Mouse (Mus musculus) kidney, postnatal 0 days (tissue): ENCODE results near the gene Krt2. TPM values are rescaled to one million over a fixed set of nuclear protein-coding genes. Genes with fewer than 3 reads are reported as not detected.

ENCODE experiments used
- ATAC-seq: fragments of 200-750 bp; cut with Nextera tagmentation; replicated peaks from 2 replicates; pipeline ENCODE4 v1.8.0; 2017; ENCODE audit warnings: low read depth, moderate number of reproducible peaks, moderate TSS enrichment, moderate library complexity; ENCODE audit not compliant: low FRiP score
- DNase-seq: peaks from one replicate; pipeline ENCODE4 v3.0.0-alpha.2; 2016; ENCODE audit warnings: low spot score
- H3K27ac ChIP-seq: fragments of 300-500 bp; sonication (generic); 2 replicates; pipeline ENCODE4 v1.5.1; 2014; ENCODE audit warnings: mild to moderate bottlenecking
- H3K27me3 ChIP-seq: fragments of 300-500 bp; sonication (generic); 2 replicates; pipeline ENCODE4 v1.6.1; 2014; ENCODE audit warnings: low read length, mixed read lengths; ENCODE audit not compliant: insufficient read depth
- H3K36me3 ChIP-seq: fragments of 300-500 bp; sonication (generic); 2 replicates; pipeline ENCODE4 v1.6.1; 2014; ENCODE audit warnings: low read length, mixed read lengths; ENCODE audit not compliant: insufficient read depth
- H3K4me1 ChIP-seq: fragments of 300-500 bp; sonication (generic); replicated peaks from 2 replicates; pipeline ENCODE4 v1.6.1; 2014; ENCODE audit warnings: antibody characterized with exemption, low read length, mixed read lengths; ENCODE audit not compliant: insufficient read depth
- H3K4me2 ChIP-seq: fragments of 300-500 bp; sonication (generic); 2 replicates; pipeline ENCODE4 v1.6.1; 2014; ENCODE audit warnings: mild to moderate bottlenecking, low read length, moderate library complexity, mixed read lengths
- H3K4me3 ChIP-seq: fragments of 300-500 bp; sonication (generic); replicated peaks from 2 replicates; pipeline ENCODE4 v1.5.1; 2014; ENCODE audit warnings: low read depth, low read length
- H3K9ac ChIP-seq: fragments of 300-500 bp; sonication (generic); 2 replicates; pipeline ENCODE4 v1.6.1; 2014; ENCODE audit warnings: low read depth, low read length
- H3K9me3 ChIP-seq: fragments of 300-500 bp; sonication (generic); replicated peaks from 2 replicates; pipeline ENCODE4 v1.6.1; 2016; ENCODE audit warnings: low read length, inconsistent platforms, mixed read lengths
- CTCF ChIP-seq: IDR thresholded peaks from 2 replicates; pipeline ENCODE4 v1.5.1; 2016; ENCODE audit warnings: antibody characterized with exemption, low read depth, mild to moderate bottlenecking, moderate library complexity
- WGBS: fragments of 180-500 bp; shearing (Covaris S2); extraction: QIAGEN DNeasy Blood & Tissue Kit; methylation state at CpG from one replicate; pipeline ENCODE4 v1.1.7; 2014; 5-methylcytosine and 5-hydroxymethylcytosine counted together
- polyA plus RNA-seq: library from polyadenylated mRNA; unstranded; fragments of >200 nt; fragmentation: Nextera tagmentation; extraction: Ambion mirVana; gene quantifications from 2 replicates; pipeline ENCODE4 v1.2.1, GENCODE M21; 2015

Krt2 gene
- polyA plus RNA-seq, 1 experiment from 2014 or later, result not detected

DNA sequence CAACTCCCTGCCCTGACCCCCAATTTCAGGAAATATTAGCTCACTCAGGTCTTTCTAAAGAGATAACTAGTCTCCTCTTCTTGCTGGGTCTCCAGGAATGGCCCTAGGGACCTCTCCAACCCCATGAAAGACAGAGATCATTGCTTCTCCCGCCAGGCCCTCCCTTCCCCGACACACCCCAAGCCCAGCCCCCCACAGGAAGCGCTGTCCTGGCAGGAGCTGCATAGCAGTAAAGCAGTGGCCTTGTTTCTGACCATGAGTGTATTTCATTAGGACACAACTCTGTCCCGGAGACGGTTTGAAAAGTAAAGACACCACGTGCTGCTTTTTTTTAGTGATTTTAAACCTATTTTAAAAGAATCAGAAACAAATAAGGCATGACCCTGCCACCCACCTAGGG lies 15.2 kb upstream of the Krt2 start:
- WGBS, result 19% methylated on average over 6 of the region's 6 CpGs
- no peak overlapping the region for H3K27ac ChIP-seq
- ATAC-seq, result no peak
- TF ChIP-seq CTCF, result no peak
- no peaks in the 10 kb centered on the region for H3K27me3 ChIP-seq
- no peak overlapping the region for H3K9ac ChIP-seq
- no peaks in the 10 kb centered on the region for H3K9me3 ChIP-seq
- no peaks in the 10 kb centered on the region for H3K4me1 ChIP-seq
- no peak for DNase-seq
- no peak overlapping the region for H3K4me2 ChIP-seq
- H3K36me3 ChIP-seq, result no peaks in the 10 kb centered on the region
- no peak overlapping the region for H3K4me3 ChIP-seq

DNA sequence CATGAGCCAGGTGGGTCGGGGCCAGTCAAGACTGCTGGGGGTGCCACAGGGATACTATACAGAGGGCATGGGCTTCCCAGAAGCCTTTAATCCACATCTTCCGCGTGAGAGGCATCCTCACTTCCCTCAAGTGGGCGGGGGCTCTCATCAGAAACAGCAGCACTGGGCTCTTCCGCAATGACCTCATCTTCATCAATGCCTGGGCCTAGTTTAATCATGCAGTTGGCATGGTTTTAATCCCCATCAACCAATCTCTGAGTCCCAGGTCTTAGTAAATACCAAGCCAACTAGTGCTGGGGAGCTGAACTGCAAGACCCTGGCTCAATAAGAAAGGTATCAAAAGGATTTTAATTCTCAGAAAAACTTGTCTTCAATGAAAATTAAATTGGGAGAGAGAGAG lies 11.5 kb upstream of the Krt2 start:
- no peaks in the 10 kb centered on the region for H3K9me3 ChIP-seq
- ATAC-seq (no peak), DNase-seq (no peak)
- no peaks in the 10 kb centered on the region for H3K36me3 ChIP-seq
- H3K9ac ChIP-seq, result no peak overlapping the region
- H3K27me3 ChIP-seq, result no peaks in the 10 kb centered on the region
- no peak overlapping the region for H3K4me2 ChIP-seq
- H3K27ac ChIP-seq, result no peak overlapping the region
- WGBS, result 66% methylated on average over 5 of the region's 5 CpGs
- TF ChIP-seq CTCF, result no peak
- H3K4me3 ChIP-seq, result no peak overlapping the region
- no peaks in the 10 kb centered on the region for H3K4me1 ChIP-seq

DNA sequence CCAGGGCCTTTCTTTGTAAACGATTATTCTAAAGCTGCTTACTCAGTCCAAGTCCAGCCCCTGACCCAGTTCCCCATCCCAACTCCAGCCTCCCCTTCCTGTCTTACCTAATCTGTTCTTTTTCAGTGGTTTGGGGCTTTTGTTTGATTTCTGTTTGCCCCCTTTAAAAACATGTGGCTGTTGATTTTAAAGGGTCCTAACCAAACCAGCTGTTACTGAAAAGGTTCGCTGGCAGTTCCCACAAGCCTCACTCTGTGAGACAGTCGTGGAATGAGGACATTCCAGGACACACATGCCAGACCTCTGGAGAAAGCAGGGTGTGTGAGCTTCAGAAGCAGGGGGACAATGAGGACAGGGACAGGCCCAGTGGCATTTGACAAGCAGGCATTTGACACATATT lies 3.8 kb upstream of the Krt2 start:
- DNase-seq (no peak), ATAC-seq (no peak)
- Histone ChIP-seq H3K9ac (no peak overlapping the region), H3K4me2 (no peak overlapping the region), H3K27ac (no peak overlapping the region), H3K36me3 (no peaks in the 10 kb centered on the region), H3K4me1 (no peaks in the 10 kb centered on the region; the same call in 1 of the 2 replicates), H3K4me3 (no peak overlapping the region), H3K27me3 (no peaks in the 10 kb centered on the region), H3K9me3 (no peaks in the 10 kb centered on the region)
- WGBS, result 25% methylated on average over 3 of the region's 3 CpGs
- TF ChIP-seq CTCF, result no peak

DNA sequence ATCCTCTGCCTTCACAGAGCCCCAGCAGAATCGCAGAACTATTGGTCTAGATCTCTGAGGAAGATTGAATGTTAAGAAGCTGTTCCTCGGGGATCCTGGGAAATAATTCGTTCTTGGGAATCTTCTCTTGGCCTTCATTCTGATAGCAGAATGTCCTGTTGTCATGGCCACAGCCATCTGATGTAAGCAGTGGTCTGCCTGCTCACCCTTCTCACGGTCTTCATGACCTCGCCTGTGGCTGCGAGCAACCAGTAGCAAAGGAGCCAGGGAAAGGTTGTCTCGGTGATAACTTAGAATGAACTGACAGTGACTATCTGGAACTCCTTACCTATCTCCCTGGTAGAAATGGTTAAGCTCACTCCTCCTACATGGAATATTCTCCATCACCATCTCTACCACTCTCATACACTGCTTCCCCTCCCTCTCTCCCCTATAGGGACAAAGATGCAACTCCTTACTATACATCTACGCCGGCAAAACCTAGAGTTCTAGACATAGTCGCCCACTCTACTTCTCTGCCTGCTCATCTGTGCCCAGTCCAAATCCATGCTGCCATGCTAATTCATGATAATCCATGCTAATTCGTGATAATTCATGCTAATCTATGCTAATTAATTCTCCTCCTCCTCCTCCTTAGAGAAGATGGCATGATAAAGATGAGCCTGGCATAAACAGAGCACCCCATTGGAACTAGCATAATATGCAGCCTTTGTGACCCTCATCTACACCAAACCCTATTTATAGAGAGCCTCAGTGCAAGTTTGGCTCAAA lies 14.7 kb downstream of the Krt2 start:
- WGBS, result 78% methylated on average over 11 of the region's 11 CpGs
- no peak for ATAC-seq

DNA sequence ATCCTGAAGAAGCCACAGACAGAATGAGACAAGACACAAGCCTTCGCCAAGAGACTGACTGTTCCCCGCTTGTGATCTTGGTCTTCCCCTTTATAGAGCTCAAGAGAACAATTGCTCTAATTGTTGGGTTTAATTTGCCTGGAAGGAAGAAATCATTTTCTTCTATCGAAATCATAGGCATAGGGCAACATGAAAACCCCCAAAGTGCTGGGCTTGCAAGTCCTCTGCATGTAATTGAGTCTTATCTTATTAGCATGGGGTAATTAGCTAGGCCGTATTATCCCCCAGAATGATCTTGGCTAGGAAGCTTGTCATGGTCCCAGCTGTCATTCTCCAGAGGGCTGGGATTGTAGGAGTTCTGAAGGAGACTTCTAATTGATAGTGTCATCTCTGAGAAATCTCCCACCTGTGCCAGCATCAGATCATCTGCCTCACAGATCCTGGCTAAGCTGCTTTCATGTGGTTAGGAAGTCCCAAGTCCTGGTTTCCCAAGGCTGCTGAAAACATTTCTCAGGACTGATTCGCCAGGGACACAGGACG lies 15.6 kb downstream of the Krt2 start, which contains the start of gene Krt73:
Gene Krt73 (minus strand): TSS at position 51 of the 540 bp plus-strand sequence.
- WGBS, result 82% methylated on average over 6 of the region's 6 CpGs
- H3K9me3 ChIP-seq, result no peaks in the 10 kb centered on the region
- no peak within 1 kb of the TSS for H3K27ac ChIP-seq
- ATAC-seq (no peak), DNase-seq (no peak)
- H3K4me2 ChIP-seq, result no peak within 1 kb of the TSS
- H3K4me1 ChIP-seq, result no peaks in the 10 kb centered on the region
- H3K4me3 ChIP-seq, result no peak within 1 kb of the TSS
- no peaks in the 10 kb centered on the region for H3K36me3 ChIP-seq
- no peaks in the 10 kb centered on the region for H3K27me3 ChIP-seq
- TF ChIP-seq CTCF, result no peak
- no peak within 1 kb of the TSS for H3K9ac ChIP-seq

More for the DNA sequence above, 14.7 kb downstream of the Krt2 start:
- H3K9ac ChIP-seq, result no peak overlapping the region
- H3K27ac ChIP-seq, result no peak overlapping the region
- no peak overlapping the region for H3K4me3 ChIP-seq
- no peaks in the 10 kb centered on the region for H3K36me3 ChIP-seq
- no peak overlapping the region for H3K4me2 ChIP-seq
- no peaks in the 10 kb centered on the region for H3K9me3 ChIP-seq
- TF ChIP-seq CTCF, result no peak
- no peaks in the 10 kb centered on the region for H3K27me3 ChIP-seq
- no peak for DNase-seq
- H3K4me1 ChIP-seq, result no peaks in the 10 kb centered on the region

DNA sequence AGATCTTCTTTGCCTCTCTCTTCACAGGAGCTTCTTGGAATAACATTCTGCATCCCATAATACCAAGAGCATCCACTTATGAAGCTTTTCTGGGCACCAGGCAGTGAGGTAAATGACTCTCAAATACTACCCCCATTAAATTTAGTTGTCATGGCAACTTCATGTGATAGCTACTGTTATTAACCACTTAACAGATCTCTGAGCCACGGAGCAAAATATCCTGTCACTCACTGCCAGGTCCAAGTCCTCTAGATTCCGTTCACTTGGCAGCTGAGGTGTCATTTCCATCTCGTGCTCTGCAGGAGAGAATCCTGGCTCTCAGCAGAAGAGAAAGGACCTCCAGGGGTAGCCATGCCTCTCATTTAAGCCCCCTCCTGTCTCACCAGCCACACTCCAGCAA lies 27.1 kb downstream of the Krt2 start:
- DNase-seq, result no peak
- no peaks in the 10 kb centered on the region for H3K9me3 ChIP-seq
- no peak overlapping the region for H3K27ac ChIP-seq

More for the DNA sequence above, 27.1 kb downstream of the Krt2 start:
- no peaks in the 10 kb centered on the region for H3K36me3 ChIP-seq
- H3K4me1 ChIP-seq, result no peaks in the 10 kb centered on the region
- H3K9ac ChIP-seq, result no peak overlapping the region
- H3K27me3 ChIP-seq, result no peaks in the 10 kb centered on the region
- no peak for TF ChIP-seq CTCF
- no peak for ATAC-seq
- no peak overlapping the region for H3K4me3 ChIP-seq
- no peak overlapping the region for H3K4me2 ChIP-seq
- 6% methylated on average over 3 of the region's 3 CpGs for WGBS
